Mouse (Mus musculus) A20 (cell line): ENCODE data around the gene Snx20.

Experiments used
- DNase-seq: peaks from one replicate; pipeline ENCODE4 v3.0.0-alpha.2; 2011; ENCODE audit warnings: low read depth, low spot score

Gene Snx20

DNA sequence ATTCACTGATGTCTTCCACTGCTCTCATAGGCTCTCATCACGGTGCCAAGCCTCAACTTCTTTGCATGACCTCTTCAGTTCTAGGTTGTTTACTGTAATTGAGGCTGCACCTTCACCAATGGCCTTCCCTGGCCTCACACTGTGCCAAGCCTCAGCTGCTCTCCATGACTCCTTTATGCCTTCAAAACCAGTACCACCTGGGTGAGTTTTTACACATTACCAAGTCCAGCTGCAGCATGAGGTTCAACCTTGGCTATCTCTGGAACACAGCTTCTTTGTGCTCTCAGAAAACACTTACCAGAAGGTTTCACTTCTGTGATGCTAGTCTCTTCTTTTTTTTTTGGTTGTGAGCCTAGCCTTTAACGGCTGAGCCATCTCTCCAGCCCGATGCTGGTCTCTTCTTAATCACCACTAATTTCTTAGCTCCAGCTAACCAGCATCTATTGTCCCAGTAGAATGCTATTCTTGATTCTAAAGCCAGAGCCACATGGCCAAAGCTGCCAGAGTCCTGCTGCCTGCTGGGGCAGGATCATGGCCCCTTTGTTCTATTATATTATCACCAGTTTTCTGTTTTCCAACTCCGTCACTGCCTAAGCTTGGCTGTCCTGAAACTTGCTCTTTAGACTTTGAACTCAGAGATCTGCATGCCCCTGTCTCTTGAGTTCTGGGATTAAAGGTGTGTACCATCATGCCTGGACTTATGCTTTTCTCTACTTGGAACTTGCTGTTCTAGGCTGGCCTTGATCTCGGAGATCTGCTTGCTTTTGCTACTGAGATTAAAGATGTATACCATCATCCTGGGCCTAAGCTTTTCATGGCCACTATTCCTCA is 7.0 kb upstream of the Snx20 start:
- DNase-seq, result no peak

DNA sequence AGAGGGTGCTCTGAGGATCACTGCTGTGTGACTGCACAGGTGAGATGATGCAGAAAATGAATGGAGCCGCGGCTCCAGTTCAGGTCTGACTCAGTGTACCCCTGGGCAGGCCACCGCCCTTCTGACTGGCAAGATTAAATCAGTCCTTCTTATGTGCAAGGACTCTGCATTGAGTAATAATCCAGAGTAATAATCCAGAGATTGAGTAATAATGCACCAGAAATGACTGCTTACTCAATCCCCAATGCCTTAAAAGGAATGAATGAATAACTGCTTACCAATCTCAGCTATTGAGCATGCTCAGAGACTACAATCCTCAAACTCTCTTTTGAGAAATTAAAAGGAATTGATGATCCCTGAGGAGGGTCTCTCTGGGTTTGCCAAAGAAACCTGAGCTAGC is 3.0 kb upstream of the Snx20 start:
- DNase-seq, result no peak

DNA sequence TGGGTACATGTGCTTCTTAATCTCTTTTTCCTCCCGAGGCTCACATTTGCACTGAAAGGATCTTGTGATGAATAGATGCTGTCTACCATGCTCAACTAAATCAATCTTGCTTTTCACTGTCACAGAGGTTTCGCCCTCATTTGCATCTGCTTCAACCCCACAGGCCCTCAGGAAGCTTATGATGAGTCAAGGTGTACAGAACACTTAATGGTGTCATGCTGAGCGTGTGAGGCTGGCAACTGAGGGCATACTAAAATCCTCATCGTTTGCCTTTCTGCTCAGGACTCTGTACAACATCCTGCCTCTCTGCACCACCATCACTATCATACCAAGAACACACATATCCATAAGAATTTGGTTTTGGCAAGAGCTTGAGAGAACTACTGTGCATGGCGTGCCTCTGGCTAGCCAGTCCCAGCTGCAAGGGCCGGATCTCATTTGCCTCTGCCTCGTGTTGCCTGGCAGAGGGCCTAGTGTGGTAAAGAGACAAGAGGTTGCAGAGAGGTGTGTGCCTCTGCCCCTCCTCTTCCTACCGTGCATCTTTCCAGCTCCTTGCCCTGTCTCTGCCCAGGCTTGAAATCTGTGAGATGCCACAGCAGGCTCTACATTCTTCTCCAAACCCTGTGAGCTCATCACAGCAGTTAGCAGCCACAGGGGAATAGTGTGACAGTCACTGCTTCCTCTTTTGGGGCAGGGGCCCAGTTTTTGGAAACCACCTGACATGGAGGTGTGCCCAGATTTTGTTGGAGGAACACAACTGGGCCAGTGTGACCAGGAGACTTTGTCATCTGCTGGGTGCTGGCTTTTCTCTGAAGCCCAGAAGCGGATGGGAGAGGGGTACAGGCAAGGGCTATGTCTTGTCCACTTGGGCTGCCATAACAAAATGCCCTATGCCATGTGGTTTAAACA is 1.4 kb upstream of the Snx20 start:
- DNase-seq, result peak; percentile 93

DNA sequence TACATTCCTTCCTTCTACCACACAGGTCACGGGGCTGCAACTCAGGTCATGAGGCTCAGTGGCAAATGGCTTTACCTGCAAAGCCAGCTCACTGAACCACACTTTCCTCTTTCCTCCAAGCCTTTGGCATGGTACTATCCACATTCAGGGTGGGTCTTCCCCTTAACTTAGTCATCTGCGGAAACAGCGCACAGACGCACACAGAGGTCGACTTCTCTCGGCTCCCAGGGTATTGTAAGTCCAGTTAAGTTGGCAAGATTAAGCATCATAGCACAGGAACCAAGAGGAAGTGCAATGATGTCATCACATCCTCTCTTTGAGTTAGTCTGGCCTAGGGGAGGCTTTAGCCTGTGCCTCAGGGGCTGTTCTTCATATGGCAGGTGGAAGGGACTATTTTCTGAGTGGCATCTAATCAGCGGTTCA is 2.6 kb downstream of the Snx20 start:
- no peak for DNase-seq

DNA sequence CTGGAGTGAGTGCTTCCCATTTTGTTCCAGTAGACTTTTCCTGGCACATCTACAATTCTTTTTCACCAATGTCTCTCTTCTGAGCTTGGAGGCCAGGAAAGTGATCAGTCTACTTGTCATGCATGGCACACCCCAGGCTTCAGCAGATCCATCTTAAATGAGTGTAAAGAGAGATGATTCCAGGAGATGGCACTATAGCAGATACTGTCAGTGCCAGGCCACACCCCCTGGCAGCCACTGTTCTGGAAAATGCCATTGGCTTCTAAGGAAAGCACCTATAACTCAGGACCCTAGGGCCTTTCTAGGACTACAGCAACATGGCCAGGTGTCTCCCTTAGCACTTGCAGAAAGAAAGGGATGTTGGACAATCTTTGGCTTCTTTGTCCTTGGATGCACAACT is 4.8 kb downstream of the Snx20 start:
- DNase-seq, result peak; percentile 48

DNA sequence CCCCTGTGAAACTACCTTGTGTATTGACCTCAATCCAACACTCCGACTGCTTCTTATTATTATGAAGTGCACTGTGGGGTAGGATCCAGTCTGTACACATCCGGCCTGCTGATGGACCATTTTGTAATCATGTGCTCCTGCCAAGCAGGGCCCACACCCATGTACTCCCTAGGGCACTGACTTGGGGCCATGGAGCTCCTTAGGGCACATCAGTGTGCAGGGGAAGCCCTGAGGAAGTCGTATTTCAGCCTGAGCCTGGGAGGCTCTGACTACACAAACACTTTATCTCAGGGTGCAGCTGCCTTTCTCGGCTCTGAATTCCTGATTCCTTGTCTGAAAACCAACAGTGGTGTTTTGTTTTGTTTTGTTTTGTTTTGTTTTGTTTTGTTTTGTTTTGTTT is 5.7 kb downstream of the Snx20 start:
- DNase-seq, result no peak

DNA sequence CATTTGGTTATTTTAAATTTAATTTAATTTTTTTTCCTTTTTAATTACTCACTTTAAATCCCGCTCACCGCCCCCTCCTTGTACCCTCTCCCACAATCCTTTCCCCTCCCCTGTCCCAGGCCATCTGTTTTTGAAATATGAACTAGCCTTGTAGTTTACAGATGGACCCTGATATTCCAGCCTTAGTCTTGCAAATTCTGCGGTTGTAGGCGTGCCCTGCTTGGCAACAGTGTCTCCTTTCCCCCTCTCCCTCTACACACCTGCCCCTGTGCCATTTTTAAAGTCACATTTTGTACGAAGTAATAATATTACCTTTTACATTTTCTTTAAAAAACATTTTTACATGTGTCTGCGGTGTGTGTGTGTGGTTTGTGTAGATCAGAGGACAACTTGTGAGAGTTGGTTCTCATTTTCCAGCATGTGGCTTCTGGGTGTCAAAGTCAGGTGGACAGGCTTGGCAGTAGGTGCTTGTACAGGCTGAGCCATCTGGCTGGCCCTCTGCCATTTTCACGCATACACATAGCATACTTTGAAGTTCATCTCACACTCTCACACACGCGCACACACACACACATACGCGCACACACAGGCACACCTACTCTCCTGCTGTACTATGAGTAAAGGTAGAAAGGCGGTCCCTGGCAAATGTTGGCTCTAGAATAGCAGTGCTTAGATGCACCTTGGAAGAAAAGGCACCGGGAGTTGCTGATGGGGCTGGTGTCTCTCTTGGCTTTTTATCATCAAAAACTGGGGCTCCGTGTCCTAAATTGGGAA is 7.7 kb downstream of the Snx20 start:
- DNase-seq, result no peak

DNA sequence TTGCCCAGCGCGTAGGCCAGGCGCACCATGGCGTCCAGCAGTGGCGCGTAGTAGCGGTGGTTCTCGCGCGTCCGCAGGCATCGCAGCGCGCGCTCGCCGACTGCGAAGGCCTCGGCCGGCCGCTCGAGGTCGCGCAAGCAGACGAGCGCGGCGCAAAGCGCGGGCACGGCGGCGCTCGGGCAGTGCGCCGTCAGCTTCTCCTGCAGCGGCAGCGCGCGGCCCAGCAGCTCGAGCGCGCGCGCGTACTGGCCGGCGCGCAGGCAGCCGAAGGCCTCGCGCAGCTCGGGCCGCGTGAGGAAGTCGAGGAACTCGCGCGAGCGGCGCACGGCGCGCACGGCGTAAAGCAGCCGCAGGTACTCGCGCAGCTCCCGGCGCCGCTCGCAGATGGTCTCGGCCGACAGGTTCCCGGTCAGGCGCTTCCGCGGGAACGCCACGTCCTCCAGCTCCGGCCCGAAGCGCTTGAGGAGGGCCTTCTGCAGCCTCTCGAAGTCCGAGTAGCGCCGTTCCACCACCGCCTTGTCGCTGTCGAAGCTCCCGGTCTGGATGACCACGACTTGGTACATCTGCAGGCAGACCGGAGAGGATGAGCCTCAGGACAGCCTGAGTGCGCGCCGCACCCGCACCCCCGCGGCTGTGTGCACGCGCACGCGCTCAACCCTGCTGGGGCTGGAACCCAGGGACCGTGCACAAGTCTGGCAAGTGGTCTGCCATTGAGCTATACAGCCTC is 8.5 kb downstream of the Snx20 start:
- DNase-seq, result no peak

DNA sequence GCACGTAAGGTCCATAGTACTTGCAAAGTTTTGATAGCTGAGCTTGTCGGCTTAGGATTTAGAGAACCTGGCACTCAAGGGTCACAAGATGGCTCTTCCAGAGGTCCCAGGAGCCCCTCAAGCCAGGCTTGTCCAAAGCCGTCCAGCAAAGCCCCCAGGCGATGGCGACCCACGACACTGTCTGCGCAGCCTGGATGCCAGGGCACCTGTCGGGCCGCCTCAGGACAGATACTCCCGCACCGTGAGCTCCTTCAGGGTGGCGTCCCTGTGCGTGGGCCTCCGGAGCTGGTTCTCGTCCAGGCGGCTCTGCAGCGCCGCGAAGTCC is 9.0 kb downstream of the Snx20 start:
- no peak for DNase-seq

DNA sequence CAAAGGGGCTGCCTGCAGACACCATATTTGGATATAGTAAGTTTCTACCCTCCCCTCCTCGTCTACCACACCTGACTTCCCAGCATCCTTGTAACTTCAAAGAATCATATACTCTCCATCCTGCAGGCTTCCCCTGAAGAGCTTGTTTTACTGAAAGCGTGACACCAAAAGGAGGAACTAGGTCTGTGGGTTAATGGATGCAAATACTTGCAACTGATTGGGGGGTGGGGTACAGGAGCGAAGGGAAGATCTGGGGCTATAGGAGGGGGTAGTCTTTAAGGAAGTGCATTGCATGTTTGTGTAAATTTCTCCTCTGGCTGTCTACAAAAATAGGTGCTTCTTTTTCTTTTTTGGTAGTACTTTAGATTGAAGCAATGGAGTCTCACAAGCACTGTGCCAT is 9.5 kb downstream of the Snx20 start:
- peak; percentile 53 for DNase-seq

DNA sequence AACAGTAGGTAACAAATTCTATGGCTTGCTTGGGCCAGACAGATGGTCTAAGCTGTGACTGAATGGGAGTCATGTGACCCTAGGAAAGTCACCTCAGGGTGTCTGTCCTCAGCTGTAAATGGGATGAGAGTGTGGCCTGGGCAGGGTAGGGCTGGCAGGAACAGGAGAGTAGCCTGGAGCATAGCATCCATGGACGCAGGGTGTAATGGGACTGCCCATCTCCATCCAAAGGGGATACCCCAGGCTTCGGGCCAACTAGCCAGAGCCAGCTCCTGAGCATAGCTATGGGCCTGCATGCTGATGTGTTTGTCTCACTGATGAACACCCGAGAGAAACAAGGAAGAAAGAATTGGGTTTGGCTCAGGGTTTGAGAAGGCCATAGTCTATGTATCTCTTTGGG is 11.7 kb downstream of the Snx20 start:
- no peak for DNase-seq

DNA sequence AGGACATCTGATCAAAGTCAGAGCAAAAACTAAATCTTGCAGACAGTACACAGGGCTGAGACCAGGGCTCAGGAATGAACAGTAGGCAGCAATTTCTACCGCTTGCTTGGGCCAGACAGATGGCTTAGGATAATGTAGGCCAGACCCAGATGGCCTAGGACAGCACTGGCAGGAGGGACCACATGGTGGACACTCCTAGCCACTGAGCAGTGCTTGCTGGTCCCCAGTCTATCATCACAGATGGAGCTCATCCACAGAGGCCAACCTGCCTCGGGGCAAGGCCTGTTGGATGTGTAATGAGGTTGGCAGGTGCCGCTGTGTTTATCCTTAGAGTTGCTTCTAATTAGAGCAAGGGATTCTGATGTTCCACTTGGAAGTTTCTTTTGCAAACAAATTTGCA is 12.6 kb downstream of the Snx20 start:
- no peak for DNase-seq

DNA sequence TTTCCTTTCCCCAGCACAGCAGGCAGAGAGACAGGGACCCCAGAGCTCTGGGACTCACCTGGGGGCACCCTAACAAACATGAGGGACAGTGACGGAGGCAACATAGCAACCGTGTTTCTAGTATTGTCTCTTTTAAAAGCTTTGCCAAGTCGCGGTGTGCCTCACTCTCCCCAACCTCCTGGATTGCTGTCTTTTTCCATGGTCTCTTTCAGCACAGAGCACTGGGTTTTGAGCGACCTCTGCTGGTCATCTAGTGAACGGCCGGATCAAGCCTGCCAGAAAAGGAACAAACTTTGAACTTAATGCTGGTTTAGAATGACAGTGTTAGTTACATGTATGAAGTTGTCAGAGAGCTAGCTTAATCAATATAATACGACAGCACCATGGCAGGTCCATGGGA is 14.5 kb downstream of the Snx20 start:
- DNase-seq, result peak; percentile 45

DNA sequence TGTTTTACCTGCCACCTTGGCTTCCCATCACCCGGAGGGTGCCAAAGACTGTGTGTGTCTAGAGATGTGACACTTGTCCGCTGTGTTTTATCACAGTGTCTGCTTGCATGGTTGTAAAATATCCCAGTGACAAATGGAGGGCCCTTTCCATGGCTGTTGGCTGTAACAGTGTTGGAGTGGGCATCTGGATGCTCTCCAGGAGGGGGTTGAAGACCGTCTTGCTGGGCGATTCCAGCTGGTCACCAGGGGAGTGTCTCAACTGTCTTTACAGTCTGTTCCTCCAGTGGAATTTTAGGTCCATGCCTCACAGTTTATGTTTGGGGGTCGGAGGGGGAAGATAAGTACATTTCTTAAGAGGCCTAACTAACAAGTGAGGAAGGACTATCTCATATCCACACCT is 15.0 kb downstream of the Snx20 start:
- no peak for DNase-seq

DNA sequence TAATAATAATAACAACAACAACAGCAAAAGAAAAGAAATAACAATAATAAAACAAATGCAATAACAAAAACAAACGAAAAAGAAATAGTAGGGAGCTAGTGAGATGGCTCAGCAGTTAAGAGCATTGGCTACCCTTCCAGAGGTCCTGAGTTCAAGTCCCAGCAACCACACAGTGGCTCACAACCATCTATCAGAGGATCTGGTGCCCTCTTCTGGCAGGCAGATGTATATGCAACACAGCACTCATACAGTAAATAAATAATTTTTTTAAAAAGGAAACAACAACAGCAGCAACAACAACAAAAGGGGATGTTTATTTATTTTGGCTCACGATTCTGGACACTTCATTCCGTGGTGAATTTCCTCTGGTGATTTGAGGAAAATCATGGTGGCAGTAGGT is 16.4 kb downstream of the Snx20 start:
- DNase-seq, result peak; percentile 42

DNA sequence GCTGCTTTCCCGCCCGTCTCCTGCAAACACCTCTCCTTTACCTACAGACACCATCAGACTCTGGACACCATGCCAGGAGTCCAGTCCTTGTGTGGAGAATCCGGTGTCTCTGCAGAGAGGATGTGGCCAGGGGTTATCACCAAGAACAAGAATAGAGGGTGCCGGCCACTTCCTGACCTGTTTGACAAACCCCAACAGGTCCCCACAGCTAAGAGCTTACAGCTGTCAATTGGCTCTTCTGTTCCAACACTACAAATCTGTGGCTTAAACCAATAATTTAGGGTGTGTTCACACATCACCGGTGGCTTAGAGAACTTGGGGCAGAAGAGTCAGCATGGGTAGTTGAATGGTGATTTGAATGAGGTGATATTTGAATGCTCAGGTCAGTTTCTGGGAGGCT is 17.3 kb downstream of the Snx20 start:
- DNase-seq, result no peak

DNA sequence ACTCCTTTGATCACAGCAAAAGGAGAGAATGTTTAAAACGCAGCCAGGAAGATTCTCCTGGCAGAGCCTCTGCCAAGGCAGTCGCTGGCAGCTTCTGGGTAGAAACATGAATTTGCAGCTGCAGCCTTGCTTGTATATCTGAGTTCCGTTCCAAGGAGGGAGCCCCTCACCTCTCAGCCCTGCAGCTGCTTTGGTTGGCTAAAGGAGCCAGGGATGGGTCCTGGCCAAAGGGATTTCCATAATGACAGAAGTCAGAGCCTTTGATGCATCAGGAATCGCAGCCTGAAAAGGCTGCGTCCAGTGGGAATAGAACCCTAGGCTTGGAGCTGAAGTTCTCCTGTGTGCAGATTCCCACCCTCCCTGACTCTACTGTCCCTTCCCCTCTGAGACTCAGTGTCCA is 20.9 kb downstream of the Snx20 start:
- no peak for DNase-seq

DNA sequence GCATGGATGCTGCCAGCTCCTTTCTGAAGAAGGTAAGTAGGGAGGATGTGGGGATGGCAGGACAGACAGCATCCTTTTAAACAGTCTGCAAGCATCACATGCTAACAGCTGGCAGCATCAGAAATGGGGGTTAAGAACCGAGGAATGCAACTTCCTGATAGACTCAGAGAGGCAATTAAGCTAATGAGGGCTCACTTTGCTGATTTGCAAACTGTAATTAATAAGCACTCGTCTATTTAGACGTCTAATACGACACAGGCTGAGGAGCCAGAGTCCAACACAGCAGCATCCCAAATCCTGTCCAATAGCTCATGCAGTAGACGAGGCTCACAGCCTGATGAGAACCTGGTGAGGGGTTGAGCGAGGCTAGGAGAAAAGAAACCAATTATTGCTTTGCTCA is 25.7 kb downstream of the Snx20 start:
- no peak for DNase-seq

DNA sequence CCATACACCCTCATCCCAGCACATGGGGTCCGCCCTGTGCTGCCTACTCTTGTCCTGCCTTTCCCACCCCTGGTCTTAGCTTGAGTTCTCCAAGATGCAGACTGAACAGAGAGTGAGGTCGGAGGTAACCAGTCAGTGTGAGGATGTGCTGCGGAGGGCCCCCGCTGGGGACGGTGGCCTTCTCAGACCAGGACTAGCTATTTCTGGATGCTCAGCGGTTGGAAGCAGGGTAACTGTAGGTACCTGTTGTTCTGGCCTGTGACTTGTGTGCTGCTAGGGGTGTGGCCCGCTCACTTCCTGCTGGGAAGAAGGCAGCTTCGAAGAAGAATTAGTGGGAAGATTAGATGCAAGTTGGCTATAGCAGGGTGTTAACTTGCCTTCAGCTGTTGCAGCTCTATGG is 26.9 kb downstream of the Snx20 start:
- DNase-seq, result no peak

DNA sequence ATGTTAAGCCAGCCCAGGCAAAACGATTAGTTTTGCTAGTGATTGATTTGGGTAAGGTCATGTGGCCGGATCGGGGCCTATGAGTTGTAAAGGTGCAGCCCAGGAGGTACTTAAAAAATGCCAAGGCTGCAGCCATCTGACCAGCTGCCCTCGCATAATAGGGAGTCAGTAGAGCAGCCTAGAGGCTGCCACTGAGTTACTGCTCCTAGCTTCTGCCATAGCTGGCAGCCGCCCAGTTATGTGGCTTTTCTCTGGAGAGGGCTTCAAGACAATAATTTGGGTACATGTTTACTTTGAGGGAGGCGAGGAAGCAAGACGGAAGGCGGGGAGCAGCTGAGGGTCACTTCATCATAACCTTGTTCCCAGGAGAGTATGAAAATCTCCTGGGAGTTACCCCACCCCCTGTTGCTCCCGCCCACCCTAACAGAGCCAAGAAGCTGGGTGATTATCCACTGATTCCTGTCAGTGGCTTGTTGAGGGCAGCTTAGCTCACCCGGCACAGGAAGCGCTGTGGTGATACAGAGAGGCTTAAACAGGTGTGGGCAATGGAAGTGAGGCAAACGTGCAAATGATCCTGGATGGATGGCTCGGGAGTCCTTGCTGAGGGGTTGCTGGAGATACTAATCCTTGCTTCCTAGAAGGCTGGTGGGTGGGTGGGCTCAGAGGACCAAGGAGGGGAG is 30.4 kb downstream of the Snx20 start:
- no peak for DNase-seq
